Mouse (Mus musculus) CH12.LX (cell line): ENCODE data around the gene Cep164.

Experiments
- CHD2 ChIP-seq: IDR thresholded peaks from 2 replicates; pipeline ENCODE4 v1.6.1; 2011; ENCODE audit warnings: low read length, improper control_type of control experiment
- E2F4 ChIP-seq: IDR thresholded peaks from 2 replicates; pipeline ENCODE4 v1.6.1; 2011; ENCODE audit warnings: low read depth, low read length, improper control_type of control experiment; ENCODE audit not compliant: insufficient replicate concordance
- ELF1 ChIP-seq: IDR thresholded peaks from 2 replicates; pipeline ENCODE4 v1.6.1; 2014; ENCODE audit warnings: low read depth, mild to moderate bottlenecking, inconsistent platforms, low read length, improper control_type of control experiment
- ETS1 ChIP-seq: conservative IDR thresholded peaks from 2 replicates; pipeline ENCODE4 v1.6.1; 2012; ENCODE audit warnings: low read depth, mild to moderate bottlenecking, inconsistent platforms, low read length, improper control_type of control experiment, moderate library complexity
- KAT2A ChIP-seq: IDR thresholded peaks from 2 replicates; pipeline ENCODE4 v1.6.1; 2012; ENCODE audit warnings: low read length, improper control_type of control experiment, inconsistent platforms; ENCODE audit not compliant: insufficient replicate concordance
- MAX ChIP-seq: IDR thresholded peaks from 2 replicates; pipeline ENCODE4 v1.6.1; 2011; ENCODE audit warnings: low read length, improper control_type of control experiment
- POLR2A ChIP-seq: IDR thresholded peaks from 2 replicates; pipeline ENCODE4 v1.6.1; 2011; ENCODE audit warnings: low read depth, mild to moderate bottlenecking, improper control_type of control experiment, low read length
- SIN3A ChIP-seq: IDR thresholded peaks from 2 replicates; pipeline ENCODE4 v1.6.1; 2012; ENCODE audit warnings: low read length, improper control_type of control experiment, inconsistent platforms
- USF1 ChIP-seq: IDR thresholded peaks from 2 replicates; pipeline ENCODE4 v1.6.1; 2014; ENCODE audit warnings: low read depth, mild to moderate bottlenecking, inconsistent platforms, low read length, improper control_type of control experiment

GRCm38 (mm10) chr9:45851330-45851729 is 22.8 kb upstream of the Cep164 start:
- no peak for TF ChIP-seq MAX
- TF ChIP-seq POLR2A, result no peak
- TF ChIP-seq CHD2, result no peak
- no peak for TF ChIP-seq ETS1
- TF ChIP-seq E2F4, result no peak
- TF ChIP-seq KAT2A, result no peak
- no peak for TF ChIP-seq SIN3A
- TF ChIP-seq USF1, result no peak
- no peak for TF ChIP-seq ELF1
